Mouse (Mus musculus): ENCODE results near the gene Itgad.

- TF ChIP-seq MYOD1 (IDR thresholded peaks at IDR 0.05; ENCODE audit: control insufficient read depth in 1 of 3, insufficient read length in 2 of 3, low read depth in 2 of 3), result no peak
- TF ChIP-seq POLR2A (IDR thresholded peaks at IDR 0.05; ENCODE audit: insufficient read length, low read depth), result no peak
Measured at GRCm38 (mm10) chr7:128242331-128242730, 88.2 kb downstream of the Itgad start.
